Mouse (Mus musculus) neural tube, embryonic 14.5 days (tissue): ENCODE data around the gene Dusp28. TPM values are rescaled to one million over a fixed set of nuclear protein-coding genes. Genes with fewer than 3 reads are reported as not detected.

Source experiments
- ATAC-seq: fragments of 200-750 bp; cut with Nextera tagmentation; 2 replicates; pipeline ENCODE4 v1.8.0; 2017; ENCODE audit warnings: low read depth, mild to moderate bottlenecking, moderate TSS enrichment, moderate library complexity
- H3K27ac ChIP-seq: fragments of 300-500 bp; sonication (generic); 2 replicates; pipeline ENCODE4 v1.5.1; 2014; ENCODE audit warnings: low read depth, mild to moderate bottlenecking, control low read depth, low read length, moderate library complexity, mixed read lengths
- H3K27me3 ChIP-seq: fragments of 300-500 bp; sonication (generic); 2 replicates; pipeline ENCODE4 v1.6.1; 2014; ENCODE audit warnings: low read length; ENCODE audit not compliant: control insufficient read depth, insufficient read depth
- H3K36me3 ChIP-seq: fragments of 300-500 bp; sonication (generic); 2 replicates; pipeline ENCODE4 v1.6.1; 2014; ENCODE audit warnings: low read length, mixed read lengths; ENCODE audit not compliant: control insufficient read depth, insufficient read depth
- H3K4me1 ChIP-seq: fragments of 300-500 bp; sonication (generic); 2 replicates; pipeline ENCODE4 v1.6.1; 2014; ENCODE audit warnings: low read length; ENCODE audit not compliant: control insufficient read depth, insufficient read depth
- H3K4me2 ChIP-seq: fragments of 300-500 bp; sonication (generic); 2 replicates; pipeline ENCODE4 v1.6.1; 2014; ENCODE audit warnings: mild to moderate bottlenecking, low read depth, low read length, control low read depth
- H3K4me3 ChIP-seq: fragments of 300-500 bp; sonication (generic); 2 replicates; pipeline ENCODE4 v1.5.1; 2014; ENCODE audit warnings: low read depth, low read length, control low read depth, mixed read lengths
- H3K9ac ChIP-seq: fragments of 300-500 bp; sonication (generic); replicated peaks from 2 replicates; pipeline ENCODE4 v1.6.1; 2014; ENCODE audit warnings: low read depth, mild to moderate bottlenecking, control low read depth, low read length, mixed read lengths
- H3K9me3 ChIP-seq: fragments of 300-500 bp; sonication (generic); 2 replicates; pipeline ENCODE4 v1.6.1; 2016; ENCODE audit warnings: low read length; ENCODE audit not compliant: control insufficient read depth
- WGBS: fragments of 180-500 bp; shearing (Covaris S2); extraction: QIAGEN DNeasy Blood & Tissue Kit; methylation state at CpG from one replicate; pipeline ENCODE4 v1.1.7; 2014; 5-methylcytosine and 5-hydroxymethylcytosine counted together
- polyA plus RNA-seq: library from polyadenylated mRNA; unstranded; fragments of >200 nt; fragmentation: Nextera tagmentation; extraction: Ambion mirVana; gene quantifications from 2 replicates; pipeline ENCODE4 v1.2.1, GENCODE M21; 2014

The Dusp28 gene
- polyA plus RNA-seq, 1 experiment from 2014 or later = 18.0 TPM

- Histone ChIP-seq H3K27ac (no peak overlapping the region), H3K36me3 (peaks cover 31% of the 10 kb centered on the region), H3K4me2 (peak overlapping the region; percentile 98), H3K9ac (peak overlapping the region; percentile 94; the same call in 1 of the 2 replicates), H3K4me1 (peaks cover 35% of the 10 kb centered on the region), H3K27me3 (no peaks in the 10 kb centered on the region), H3K4me3 (peak overlapping the region; percentile 86), H3K9me3 (no peaks in the 10 kb centered on the region)
- no peak for ATAC-seq
- WGBS = 71% methylated on average over 1 of the region's 1 CpGs
Measured at GRCm38 (mm10) chr1:92912286-92912685, 5.5 kb downstream of the Dusp28 start.

GRCm38 (mm10) chr1:92914239-92914638, 7.5 kb downstream of the Dusp28 start:
- Histone ChIP-seq H3K36me3 (peaks cover 51% of the 10 kb centered on the region), H3K4me3 (no peak overlapping the region), H3K27me3 (no peaks in the 10 kb centered on the region), H3K4me2 (no peak overlapping the region), H3K4me1 (peaks cover 27% of the 10 kb centered on the region), H3K27ac (no peak overlapping the region), H3K9me3 (no peaks in the 10 kb centered on the region), H3K9ac (no peak overlapping the region)
- ATAC-seq = no peak
- WGBS = 80% methylated on average over 4 of the region's 4 CpGs

- Histone ChIP-seq H3K9ac (no peak overlapping the region), H3K9me3 (no peaks in the 10 kb centered on the region), H3K27me3 (no peaks in the 10 kb centered on the region), H3K4me1 (peaks cover 21% of the 10 kb centered on the region), H3K4me3 (no peak overlapping the region), H3K27ac (no peak overlapping the region), H3K36me3 (peaks cover 58% of the 10 kb centered on the region), H3K4me2 (no peak overlapping the region)
- 94% methylated on average over 11 of the region's 11 CpGs for whole genome bisulfite sequencing
- no peak for ATAC-seq
Measured at GRCm38 (mm10) chr1:92914993-92915392, 8.2 kb downstream of the Dusp28 start.

- ATAC-seq = no peak
- WGBS = 94% methylated on average over 9 of the region's 9 CpGs
- H3K27ac ChIP-seq = no peak overlapping the region
Measured at GRCm38 (mm10) chr1:92916725-92917124, 9.9 kb downstream of the Dusp28 start.

GRCm38 (mm10) chr1:92919151-92919550, 12.4 kb downstream of the Dusp28 start:
- ATAC-seq = no peak
- Histone ChIP-seq H3K4me3 (no peak overlapping the region), H3K9ac (no peak overlapping the region), H3K36me3 (peaks cover 66% of the 10 kb centered on the region), H3K4me2 (no peak overlapping the region), H3K27ac (no peak overlapping the region), H3K27me3 (no peaks in the 10 kb centered on the region), H3K9me3 (no peaks in the 10 kb centered on the region), H3K4me1 (no peaks in the 10 kb centered on the region)
- WGBS = 97% methylated on average over 11 of the region's 11 CpGs

More at GRCm38 (mm10) chr1:92916725-92917124, 9.9 kb downstream of the Dusp28 start:
- Histone ChIP-seq H3K4me2 (no peak overlapping the region), H3K36me3 (peaks cover 71% of the 10 kb centered on the region), H3K4me1 (peaks cover 14% of the 10 kb centered on the region), H3K4me3 (no peak overlapping the region), H3K9me3 (no peaks in the 10 kb centered on the region), H3K27me3 (no peaks in the 10 kb centered on the region), H3K9ac (no peak overlapping the region)

- Histone ChIP-seq H3K4me1 (no peaks in the 10 kb centered on the region), H3K27ac (no peak overlapping the region), H3K27me3 (no peaks in the 10 kb centered on the region), H3K9ac (no peak overlapping the region), H3K4me2 (no peak overlapping the region), H3K4me3 (no peak overlapping the region), H3K36me3 (peaks cover 64% of the 10 kb centered on the region), H3K9me3 (no peaks in the 10 kb centered on the region)
- 81% methylated on average over 12 of the region's 12 CpGs for WGBS
- ATAC-seq = peak; percentile 39; the same call in 1 of the 2 replicates
Measured at GRCm38 (mm10) chr1:92919775-92920174, 13.0 kb downstream of the Dusp28 start.

GRCm38 (mm10) chr1:92920474-92921200, 13.9 kb downstream of the Dusp28 start:
- Histone ChIP-seq H3K4me1 (no peaks in the 10 kb centered on the region), H3K9ac (no peak overlapping the region), H3K27me3 (no peaks in the 10 kb centered on the region), H3K27ac (no peak overlapping the region), H3K4me3 (no peak overlapping the region), H3K36me3 (peaks cover 55% of the 10 kb centered on the region), H3K4me2 (no peak overlapping the region), H3K9me3 (no peaks in the 10 kb centered on the region)
- no peak for ATAC-seq
- WGBS = 86% methylated on average over 7 of the region's 7 CpGs

GRCm38 (mm10) chr1:92921496-92921895, 14.7 kb downstream of the Dusp28 start:
- peaks cover 47% of the 10 kb centered on the region for H3K36me3 ChIP-seq
- no peak overlapping the region for H3K4me3 ChIP-seq
- H3K9me3 ChIP-seq = no peaks in the 10 kb centered on the region
- no peaks in the 10 kb centered on the region for H3K4me1 ChIP-seq
- H3K27me3 ChIP-seq = no peaks in the 10 kb centered on the region
- ATAC-seq = no peak
- no peak overlapping the region for H3K9ac ChIP-seq
- H3K27ac ChIP-seq = no peak overlapping the region
- H3K4me2 ChIP-seq = no peak overlapping the region
- 88% methylated on average over 4 of the region's 4 CpGs for WGBS

- Histone ChIP-seq H3K4me2 (no peak overlapping the region), H3K4me3 (no peak overlapping the region), H3K36me3 (no peaks in the 10 kb centered on the region), H3K9me3 (no peaks in the 10 kb centered on the region), H3K4me1 (peaks cover 5% of the 10 kb centered on the region), H3K9ac (no peak overlapping the region), H3K27me3 (no peaks in the 10 kb centered on the region), H3K27ac (no peak overlapping the region)
- ATAC-seq = no peak
- 26% methylated on average over 1 of the region's 1 CpGs for WGBS
Measured at GRCm38 (mm10) chr1:92930171-92930706, 23.5 kb downstream of the Dusp28 start.
